Mouse (Mus musculus) stomach, postnatal 0 days (tissue): Measurements from ENCODE around the gene Car6. TPM values are rescaled to one million over a fixed set of nuclear protein-coding genes. Genes with fewer than 3 reads are reported as not detected.
A peak's percentile ranks its signal among the peaks of the same experiment; 100 is the strongest.

Experiments
- ATAC-seq: fragments of 200-750 bp; cut with Nextera tagmentation; 2 replicates; pipeline ENCODE4 v1.8.0; 2017; ENCODE audit not compliant: low FRiP score, low TSS enrichment
- DNase-seq: peaks from one replicate; pipeline ENCODE4 v3.0.0-alpha.2; 2016; ENCODE audit warnings: low spot score
- H3K27ac ChIP-seq: fragments of 300-500 bp; sonication (generic); replicated peaks from 2 replicates; pipeline ENCODE4 v1.5.1; 2014; ENCODE audit warnings: mild to moderate bottlenecking, control low read depth
- H3K27me3 ChIP-seq: fragments of 300-500 bp; sonication (generic); 2 replicates; pipeline ENCODE4 v1.6.1; 2014; ENCODE audit warnings: low read length; ENCODE audit not compliant: control insufficient read depth, insufficient read depth
- H3K36me3 ChIP-seq: fragments of 300-500 bp; sonication (generic); 2 replicates; pipeline ENCODE4 v1.6.1; 2014; ENCODE audit warnings: low read length, mixed read lengths; ENCODE audit not compliant: control insufficient read depth, insufficient read depth
- H3K4me1 ChIP-seq: fragments of 300-500 bp; sonication (generic); replicated peaks from 2 replicates; pipeline ENCODE4 v1.6.1; 2014; ENCODE audit warnings: antibody characterized with exemption; ENCODE audit not compliant: control insufficient read depth, insufficient read depth
- H3K4me2 ChIP-seq: fragments of 300-500 bp; sonication (generic); replicated peaks from 2 replicates; pipeline ENCODE4 v1.6.1; 2014; ENCODE audit warnings: low read depth, mild to moderate bottlenecking, control low read depth, moderate library complexity
- H3K4me3 ChIP-seq: fragments of 300-500 bp; sonication (generic); 2 replicates; pipeline ENCODE4 v1.5.1; 2014; ENCODE audit warnings: low read depth, low read length, control low read depth
- H3K9ac ChIP-seq: fragments of 300-500 bp; sonication (generic); 2 replicates; pipeline ENCODE4 v1.6.1; 2014; ENCODE audit warnings: mild to moderate bottlenecking, low read length, control low read depth, mixed read lengths
- H3K9me3 ChIP-seq: fragments of 300-500 bp; sonication (generic); 2 replicates; pipeline ENCODE4 v1.6.1; 2016; ENCODE audit warnings: low read length; ENCODE audit not compliant: control insufficient read depth
- CTCF ChIP-seq: IDR thresholded peaks from 2 replicates; pipeline ENCODE4 v1.5.1; 2016; ENCODE audit warnings: antibody characterized with exemption, low read depth, mild to moderate bottlenecking, moderate library complexity
- EP300 ChIP-seq: optimal IDR thresholded peaks from 2 replicates; pipeline ENCODE3; 2016; ENCODE audit warnings: antibody characterized with exemption
- WGBS: fragments of 180-500 bp; shearing (Covaris S2); extraction: QIAGEN DNeasy Blood & Tissue Kit; methylation state at CpG from one replicate; pipeline ENCODE4 v1.1.7; 2014; 5-methylcytosine and 5-hydroxymethylcytosine counted together
- polyA plus RNA-seq: library from polyadenylated mRNA; unstranded; fragments of >200 nt; fragmentation: Nextera tagmentation; extraction: Ambion mirVana; gene quantifications from 2 replicates; pipeline ENCODE4 v1.2.1, GENCODE M21; 2015

Gene Car6
- polyA plus RNA-seq, 1 experiment from 2014 or later: not detected

GRCm38 (mm10) chr4:150217042-150217554 is 16.0 kb upstream of the Car6 start:
- Histone ChIP-seq H3K9me3 (no peaks in the 10 kb centered on the region), H3K27me3 (no peaks in the 10 kb centered on the region), H3K9ac (no peak overlapping the region), H3K4me3 (no peak overlapping the region), H3K36me3 (no peaks in the 10 kb centered on the region), H3K4me1 (no peaks in the 10 kb centered on the region), H3K27ac (no peak overlapping the region), H3K4me2 (no peak overlapping the region)
- DNase-seq: no peak
- no peak for ATAC-seq
- TF ChIP-seq CTCF: no peak
- no peak for TF ChIP-seq EP300
- WGBS: 64% methylated on average over 5 of the region's 5 CpGs

DNA sequence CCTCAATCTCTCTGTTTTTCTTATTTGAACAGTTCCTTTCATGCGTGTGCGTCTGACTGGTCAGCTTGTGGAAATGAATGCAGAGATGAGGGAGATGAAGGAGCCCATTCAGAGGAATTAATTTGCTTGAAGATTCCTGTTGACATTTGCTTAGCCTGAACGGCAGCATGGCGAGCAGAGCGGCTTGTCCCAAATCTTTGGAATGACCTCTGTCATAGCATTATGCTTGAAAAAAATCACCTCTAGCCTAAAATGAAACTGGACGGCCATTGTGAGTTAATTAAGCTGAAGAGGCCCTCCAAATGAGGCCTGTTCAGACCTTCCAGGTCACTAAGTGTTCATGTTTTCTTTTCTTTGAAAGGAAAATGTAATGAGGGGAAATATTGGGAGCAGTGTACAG is 15.3 kb upstream of the Car6 start:
- Histone ChIP-seq H3K9ac (no peak overlapping the region), H3K9me3 (no peaks in the 10 kb centered on the region), H3K27me3 (no peaks in the 10 kb centered on the region), H3K4me1 (no peaks in the 10 kb centered on the region), H3K27ac (no peak overlapping the region), H3K36me3 (no peaks in the 10 kb centered on the region), H3K4me3 (no peak overlapping the region), H3K4me2 (no peak overlapping the region)
- TF ChIP-seq CTCF (no peak), EP300 (no peak)
- ATAC-seq (no peak), DNase-seq (no peak)
- 71% methylated on average over 6 of the region's 6 CpGs for WGBS

DNA sequence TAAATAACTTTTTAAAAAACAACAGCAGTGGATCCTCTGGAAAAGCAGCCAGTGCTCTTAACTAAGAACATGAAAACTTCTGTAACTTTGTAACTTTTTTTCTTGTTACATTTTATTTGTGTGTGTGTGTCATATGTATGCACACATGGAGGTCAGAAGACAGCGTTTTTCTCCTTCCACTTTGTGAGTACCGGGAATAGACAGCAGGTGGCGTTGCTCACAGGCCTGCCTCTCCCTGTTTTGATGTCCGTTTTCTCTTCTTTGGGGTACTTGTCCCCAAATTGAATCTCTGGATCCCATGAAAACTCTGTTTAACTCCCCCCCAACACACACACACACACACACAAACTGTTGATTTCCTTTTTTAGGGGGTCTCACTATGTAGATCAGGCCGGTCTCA is 12.8 kb upstream of the Car6 start:
- Histone ChIP-seq H3K27me3 (no peaks in the 10 kb centered on the region), H3K36me3 (no peaks in the 10 kb centered on the region), H3K4me1 (no peaks in the 10 kb centered on the region), H3K4me3 (no peak overlapping the region), H3K27ac (no peak overlapping the region), H3K9ac (no peak overlapping the region), H3K4me2 (no peak overlapping the region), H3K9me3 (no peaks in the 10 kb centered on the region)
- WGBS: 44% methylated on average over 5 of the region's 5 CpGs
- ATAC-seq: no peak
- no peak for DNase-seq
- peak; percentile 62 for TF ChIP-seq CTCF
- TF ChIP-seq EP300: no peak

DNA sequence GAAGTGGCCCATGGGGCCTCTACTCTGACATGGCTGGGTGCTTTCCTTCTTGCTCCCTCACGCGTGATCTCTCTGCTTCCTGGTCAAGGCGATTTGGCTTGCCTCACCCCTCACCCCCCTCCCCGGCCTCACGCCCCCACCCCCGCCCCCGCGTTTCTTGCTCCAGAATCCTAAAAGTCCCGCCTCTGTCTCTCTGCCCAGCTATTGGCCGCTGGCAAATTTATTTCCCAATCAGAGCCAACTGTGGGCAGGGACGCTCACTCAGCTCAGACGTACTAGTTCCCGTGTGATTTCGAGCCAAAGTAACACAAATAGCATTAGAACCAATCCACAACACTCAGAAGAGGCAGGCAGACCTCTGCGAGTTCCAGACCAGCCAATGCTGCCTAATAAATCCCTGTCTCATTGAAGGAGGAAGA is 11.4 kb upstream of the Car6 start:
- Histone ChIP-seq H3K27me3 (no peaks in the 10 kb centered on the region), H3K4me2 (peak overlapping the region; percentile 45), H3K9ac (no peak overlapping the region), H3K4me1 (no peaks in the 10 kb centered on the region), H3K9me3 (no peaks in the 10 kb centered on the region), H3K36me3 (no peaks in the 10 kb centered on the region), H3K27ac (no peak overlapping the region), H3K4me3 (no peak overlapping the region)
- ATAC-seq (peak; percentile 79), DNase-seq (peak; percentile 68)
- TF ChIP-seq CTCF: no peak
- no peak for TF ChIP-seq EP300
- under 1% methylated on average over 15 of the region's 15 CpGs for WGBS

DNA sequence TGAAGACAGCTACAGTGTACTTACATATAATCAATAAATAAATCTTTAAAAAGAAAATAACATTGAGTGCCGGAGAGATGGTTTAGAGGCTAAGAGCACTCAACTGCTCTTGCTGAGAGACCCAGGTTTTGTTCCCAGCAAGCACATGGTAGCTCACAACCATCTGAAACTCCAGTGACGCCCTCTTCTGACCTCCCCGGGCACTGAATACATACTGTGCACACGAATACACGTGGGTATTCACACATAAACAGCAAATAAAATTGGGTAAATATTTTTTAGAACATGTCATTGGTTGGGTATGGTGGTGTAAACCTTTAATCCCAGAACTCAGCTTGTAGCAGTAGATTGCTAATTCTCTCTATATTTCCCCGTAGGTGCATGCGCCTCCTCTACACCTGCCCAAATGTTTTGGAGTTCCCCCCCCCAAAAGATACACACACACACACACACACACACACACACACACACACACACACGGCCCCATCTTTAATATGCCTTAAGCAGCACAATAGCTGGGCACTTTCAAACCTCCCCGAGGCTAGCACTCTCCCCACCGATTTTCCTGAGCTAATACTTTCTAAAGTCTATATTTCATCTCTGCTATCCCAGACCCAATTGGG is 10.9 kb upstream of the Car6 start:
- Histone ChIP-seq H3K27me3 (no peaks in the 10 kb centered on the region), H3K9ac (no peak overlapping the region), H3K4me1 (no peaks in the 10 kb centered on the region), H3K4me2 (peak overlapping the region; percentile 45), H3K9me3 (no peaks in the 10 kb centered on the region), H3K4me3 (no peak overlapping the region), H3K27ac (no peak overlapping the region), H3K36me3 (no peaks in the 10 kb centered on the region)
- no peak for DNase-seq
- no peak for ATAC-seq
- 46% methylated on average over 10 of the region's 10 CpGs for WGBS
- no peak for TF ChIP-seq CTCF
- TF ChIP-seq EP300: no peak

DNA sequence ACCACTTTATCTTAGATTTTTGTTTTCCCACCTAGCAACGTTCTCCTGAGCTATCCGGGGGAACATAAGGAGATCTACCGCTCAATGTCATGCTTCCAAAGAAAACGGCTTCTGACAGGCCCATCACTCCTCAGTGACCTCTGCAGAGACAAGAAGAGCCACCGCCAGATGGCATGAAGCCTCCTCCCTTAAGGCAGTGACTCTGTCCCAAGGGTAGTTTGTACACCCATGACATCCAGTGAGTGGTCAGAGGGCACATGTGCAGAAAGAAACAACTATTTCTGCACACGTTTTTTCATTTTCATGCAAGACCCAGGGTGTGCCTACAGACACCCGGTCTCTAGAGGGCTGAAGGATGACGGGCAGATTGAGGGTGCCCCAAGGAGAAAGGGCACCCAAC is 9.2 kb upstream of the Car6 start:
- Histone ChIP-seq H3K27ac (no peak overlapping the region), H3K9me3 (no peaks in the 10 kb centered on the region), H3K9ac (no peak overlapping the region), H3K27me3 (no peaks in the 10 kb centered on the region), H3K4me3 (no peak overlapping the region), H3K4me2 (no peak overlapping the region), H3K36me3 (no peaks in the 10 kb centered on the region), H3K4me1 (no peaks in the 10 kb centered on the region)
- 92% methylated on average over 8 of the region's 8 CpGs for WGBS
- no peak for ATAC-seq
- DNase-seq: no peak
- no peak for TF ChIP-seq CTCF
- no peak for TF ChIP-seq EP300
